Mouse (Mus musculus) small intestine, adult 2 months (tissue): ENCODE data around the gene Dnaaf5.

ENCODE experiments used
- CTCF ChIP-seq: fragments of 200-500 bp; IDR thresholded peaks from 2 replicates; pipeline ENCODE4 v1.5.1; 2012; ENCODE audit warnings: low read depth, mild to moderate bottlenecking, control low read depth, inconsistent platforms, low read length, moderate library complexity, mixed read lengths; ENCODE audit not compliant: insufficient replicate concordance, insufficient read length; ENCODE audit errors: extremely low read depth
- POLR2A ChIP-seq: fragments of 200-500 bp; IDR thresholded peaks from 2 replicates; pipeline ENCODE4 v1.6.1; 2012; ENCODE audit warnings: low read depth, mild to moderate bottlenecking, control low read depth, inconsistent platforms, low read length, moderate library complexity

GRCm38 (mm10) chr5:139112418-139112817 is 37.6 kb upstream of the Dnaaf5 start:
- TF ChIP-seq CTCF: no peak
- no peak for TF ChIP-seq POLR2A
